Mouse (Mus musculus) erythroblast, embryonic 14.5 days (primary cell): ENCODE measurements around the gene Prkd1.

Experiments used
- GATA1 ChIP-seq: IDR thresholded peaks from 2 replicates; pipeline ENCODE4 v1.6.1; 2012; ENCODE audit warnings: low read length, inconsistent platforms, mixed read lengths
- TAL1 ChIP-seq: IDR thresholded peaks from 3 replicates; pipeline ENCODE4 v1.6.1; 2012; ENCODE audit warnings: low read length, inconsistent platforms, mixed read lengths

DNA sequence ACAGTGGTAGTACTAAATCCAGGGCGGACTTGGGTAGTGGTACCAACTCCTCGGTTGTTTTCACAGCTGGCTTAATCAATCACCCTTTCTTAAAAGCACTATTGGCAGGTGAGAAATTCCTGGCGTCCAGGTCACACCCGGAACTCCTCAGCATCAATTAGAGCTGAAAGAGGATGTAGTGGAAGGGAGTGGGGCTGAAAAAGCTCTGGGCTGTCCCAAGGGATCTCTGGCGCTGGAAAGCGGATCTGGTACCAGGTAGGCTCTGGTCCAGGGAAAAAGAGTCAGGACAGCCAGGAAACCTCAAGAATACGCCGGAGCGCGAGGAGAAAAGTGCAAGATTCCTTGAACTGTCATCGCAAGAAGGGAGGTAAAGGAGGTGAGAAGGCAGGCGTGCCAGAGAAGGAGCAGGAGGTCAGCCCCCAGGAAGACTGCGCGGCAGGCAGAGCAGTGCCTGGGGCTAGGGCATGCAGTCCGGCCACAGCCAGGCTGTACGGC is 675 bp downstream of the Prkd1 start:
- TF ChIP-seq GATA1 (no peak), TAL1 (no peak)
